Mouse (Mus musculus): ENCODE measurements at regions not wholly inside any gene's neighbourhood (a gene's known extent, or its start where the extent isn't known, plus 50 kb on each side); places are given as distances from the start of the nearest gene placed in this dataset.

- H3K9ac ChIP-seq, result no peak overlapping the region
- no peaks in the 10 kb centered on the region for H3K4me1 ChIP-seq
- no peaks in the 10 kb centered on the region for H3K9me3 ChIP-seq
- no peak overlapping the region for H3K4me3 ChIP-seq (replicated peaks)
- no peak overlapping the region for H3K4me2 ChIP-seq
- 70% methylated on average over 2 of the region's 2 CpGs for WGBS
- H3K36me3 ChIP-seq (replicated peaks), result no peaks in the 10 kb centered on the region
- H3K27ac ChIP-seq, result no peak overlapping the region
- H3K27me3 ChIP-seq, result no peaks in the 10 kb centered on the region
- ATAC-seq (ENCODE audit: low FRiP score), result 0 out of 2 replicates have a peak, but pooled peaks have one; percentile 41
Measured at GRCm38 (mm10) chr8:100206557-100207349, 790.5 kb upstream of the Cdh8 start.

- H3K9ac ChIP-seq, result no peak overlapping the region
- no peak for ATAC-seq (ENCODE audit: low FRiP score)
- H3K4me1 ChIP-seq, result no peaks in the 10 kb centered on the region
- H3K36me3 ChIP-seq (replicated peaks), result no peaks in the 10 kb centered on the region
- H3K9me3 ChIP-seq, result no peaks in the 10 kb centered on the region
- no peak overlapping the region for H3K27ac ChIP-seq
- H3K27me3 ChIP-seq, result no peaks in the 10 kb centered on the region
- WGBS, result 93% methylated on average over 2 of the region's 2 CpGs
- no peak overlapping the region for H3K4me2 ChIP-seq
- H3K4me3 ChIP-seq (replicated peaks), result no peak overlapping the region
Measured at GRCm38 (mm10) chr8:100193228-100193627, 777.0 kb upstream of the Cdh8 start.

GRCm38 (mm10) chr8:100190698-100191097 is 774.4 kb upstream of the Cdh8 start:
- H3K4me2 ChIP-seq, result no peak overlapping the region
- H3K4me3 ChIP-seq (replicated peaks), result no peak overlapping the region
- no peaks in the 10 kb centered on the region for H3K9me3 ChIP-seq
- no peak for ATAC-seq (ENCODE audit: low FRiP score)
- H3K27ac ChIP-seq, result no peak overlapping the region
- H3K36me3 ChIP-seq (replicated peaks), result no peaks in the 10 kb centered on the region
- H3K9ac ChIP-seq, result no peak overlapping the region
- H3K27me3 ChIP-seq, result no peaks in the 10 kb centered on the region
- no peaks in the 10 kb centered on the region for H3K4me1 ChIP-seq
- WGBS, result 91% methylated on average over 2 of the region's 2 CpGs

DNA sequence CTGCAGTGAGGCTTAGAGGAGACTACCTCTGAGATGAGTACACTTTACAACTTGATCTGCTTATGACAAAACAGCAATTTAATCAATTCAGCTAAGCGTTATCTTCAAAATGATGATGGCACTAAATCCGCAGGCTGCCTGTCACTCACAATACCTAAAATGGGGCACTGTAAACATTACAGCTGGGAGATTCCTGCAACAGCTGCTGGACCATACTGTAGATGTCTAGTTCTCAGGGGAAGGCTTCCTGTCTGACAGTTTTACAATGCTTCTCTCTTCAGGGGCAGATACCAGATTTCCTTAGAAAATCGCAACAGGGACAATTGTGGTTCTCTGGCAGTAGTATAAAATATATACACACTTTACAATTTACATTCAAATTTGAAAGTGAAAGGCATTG is 771.7 kb upstream of the Cdh8 start:
- Histone ChIP-seq H3K4me2 (no peak overlapping the region), H3K27ac (no peak overlapping the region), H3K9ac (no peak overlapping the region), H3K27me3 (no peaks in the 10 kb centered on the region), H3K9me3 (no peaks in the 10 kb centered on the region), H3K36me3 (replicated peaks) (no peaks in the 10 kb centered on the region), H3K4me3 (replicated peaks) (no peak overlapping the region), H3K4me1 (no peaks in the 10 kb centered on the region)
- WGBS, result 77% methylated on average over 3 of the region's 3 CpGs
- no peak; the same call in 1 of the 2 replicates for ATAC-seq (ENCODE audit: low FRiP score)

DNA sequence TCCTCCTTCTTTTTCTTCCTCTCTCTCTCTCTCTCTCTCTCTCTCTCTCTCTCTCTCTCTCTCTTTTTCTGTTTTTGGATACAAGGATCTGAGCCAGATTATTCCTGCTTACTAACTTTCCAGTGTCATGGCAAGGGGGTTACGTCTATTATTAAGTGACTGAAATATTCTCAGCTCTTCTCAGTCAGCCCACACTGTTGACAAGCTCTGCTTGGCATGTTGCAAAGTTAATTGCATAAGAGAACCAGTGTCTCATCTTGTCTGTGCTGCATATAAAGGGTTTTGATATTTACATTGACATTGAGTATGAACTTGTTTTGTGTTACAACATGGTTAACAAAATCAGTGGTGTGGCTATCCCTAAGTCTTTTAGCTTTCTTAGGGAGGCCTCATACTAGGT is 760.2 kb upstream of the Cdh8 start:
- Histone ChIP-seq H3K4me2 (no peak overlapping the region), H3K9ac (no peak overlapping the region), H3K36me3 (replicated peaks) (no peaks in the 10 kb centered on the region), H3K9me3 (no peaks in the 10 kb centered on the region), H3K4me1 (no peaks in the 10 kb centered on the region), H3K27ac (no peak overlapping the region), H3K4me3 (replicated peaks) (no peak overlapping the region), H3K27me3 (no peaks in the 10 kb centered on the region)
- 83% methylated on average over 1 of the region's 1 CpGs for WGBS
- no peak for ATAC-seq (ENCODE audit: low FRiP score)

DNA sequence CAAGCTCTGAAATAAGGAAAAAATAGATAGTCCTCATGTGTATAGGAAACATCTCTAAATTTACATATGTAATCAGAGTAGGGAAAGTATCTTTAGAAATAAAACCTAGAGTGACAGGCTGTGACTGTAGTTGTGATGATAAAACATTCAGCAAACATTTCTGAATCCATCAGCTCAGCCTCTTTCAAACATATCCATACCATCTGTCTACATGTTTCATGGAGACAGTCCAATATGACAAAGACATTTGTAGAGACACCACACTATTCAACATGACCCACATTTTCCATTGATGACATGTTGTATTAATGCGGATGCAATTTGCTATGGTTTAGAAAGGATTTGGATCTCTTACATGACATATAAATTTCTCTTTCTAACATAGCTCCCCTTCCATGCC is 729.1 kb upstream of the Cdh8 start:
- Histone ChIP-seq H3K9me3 (no peaks in the 10 kb centered on the region), H3K36me3 (replicated peaks) (no peaks in the 10 kb centered on the region), H3K27me3 (no peaks in the 10 kb centered on the region), H3K4me3 (replicated peaks) (no peak overlapping the region), H3K27ac (no peak overlapping the region), H3K9ac (no peak overlapping the region), H3K4me2 (no peak overlapping the region), H3K4me1 (no peaks in the 10 kb centered on the region)
- WGBS, result 93% methylated on average over 1 of the region's 1 CpGs
- no peak for ATAC-seq (ENCODE audit: low FRiP score)

GRCm38 (mm10) chr8:100144124-100144680 is 727.9 kb upstream of the Cdh8 start:
- Histone ChIP-seq H3K9ac (no peak overlapping the region), H3K36me3 (replicated peaks) (no peaks in the 10 kb centered on the region), H3K4me1 (no peaks in the 10 kb centered on the region), H3K27me3 (no peaks in the 10 kb centered on the region), H3K4me3 (replicated peaks) (no peak overlapping the region), H3K27ac (no peak overlapping the region), H3K9me3 (no peaks in the 10 kb centered on the region), H3K4me2 (no peak overlapping the region)
- WGBS, result 70% methylated on average over 5 of the region's 5 CpGs
- ATAC-seq (ENCODE audit: low FRiP score), result no peak

DNA sequence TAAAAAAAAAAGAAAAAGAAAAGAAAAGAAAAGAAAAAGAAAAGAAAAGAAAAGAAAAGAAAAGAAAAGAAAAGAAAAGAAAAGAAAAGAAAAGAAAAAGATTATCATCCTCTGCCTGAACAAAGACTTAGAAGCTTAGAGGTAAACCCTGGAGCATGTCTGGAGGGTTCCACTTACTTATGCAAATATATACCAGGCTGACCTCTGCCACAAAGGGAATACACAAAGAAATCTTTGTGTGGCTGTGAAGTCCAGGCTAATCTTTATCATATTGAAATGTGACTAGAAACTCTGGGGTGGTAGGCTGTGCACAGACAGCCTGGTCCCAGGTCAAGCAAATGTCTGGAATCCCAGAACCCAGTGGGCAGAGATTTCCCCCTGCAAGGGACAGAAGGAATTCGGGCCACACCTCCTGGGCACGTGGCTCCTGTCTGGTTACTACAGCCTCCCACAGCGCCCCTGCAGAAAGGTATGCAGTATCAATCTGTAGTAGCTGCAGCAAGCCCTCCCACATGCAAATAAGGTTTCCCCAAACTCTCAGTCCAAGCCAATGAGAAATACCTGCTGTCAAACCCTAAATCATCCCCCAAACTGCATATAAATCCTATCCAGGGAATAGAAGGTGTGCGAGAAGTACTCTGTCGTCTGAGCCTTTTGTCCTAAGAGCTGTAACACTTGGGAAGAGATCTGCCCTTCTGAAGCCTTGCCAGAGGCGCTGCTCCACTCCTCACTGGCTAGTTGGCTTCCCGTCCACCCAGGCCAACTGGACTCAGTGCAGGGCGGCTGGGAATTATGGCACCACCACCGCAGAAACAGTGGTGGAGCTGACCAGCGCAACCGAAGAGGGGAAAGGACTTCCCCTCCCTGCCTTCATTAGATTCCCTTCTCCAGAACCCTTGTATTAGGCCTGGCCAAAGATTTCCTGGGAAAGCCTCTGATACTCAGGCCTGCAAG is 688.4 kb upstream of the Cdh8 start:
- ATAC-seq (ENCODE audit: low FRiP score), result peak; percentile 61
- Histone ChIP-seq H3K9ac (no peak overlapping the region), H3K27me3 (no peaks in the 10 kb centered on the region), H3K9me3 (no peaks in the 10 kb centered on the region), H3K36me3 (replicated peaks) (no peaks in the 10 kb centered on the region), H3K4me3 (replicated peaks) (no peak overlapping the region), H3K4me1 (peaks cover 7% of the 10 kb centered on the region; the same call in 1 of the 2 replicates), H3K27ac (no peak overlapping the region), H3K4me2 (no peak overlapping the region)
- whole genome bisulfite sequencing, result 41% methylated on average over 11 of the region's 11 CpGs

DNA sequence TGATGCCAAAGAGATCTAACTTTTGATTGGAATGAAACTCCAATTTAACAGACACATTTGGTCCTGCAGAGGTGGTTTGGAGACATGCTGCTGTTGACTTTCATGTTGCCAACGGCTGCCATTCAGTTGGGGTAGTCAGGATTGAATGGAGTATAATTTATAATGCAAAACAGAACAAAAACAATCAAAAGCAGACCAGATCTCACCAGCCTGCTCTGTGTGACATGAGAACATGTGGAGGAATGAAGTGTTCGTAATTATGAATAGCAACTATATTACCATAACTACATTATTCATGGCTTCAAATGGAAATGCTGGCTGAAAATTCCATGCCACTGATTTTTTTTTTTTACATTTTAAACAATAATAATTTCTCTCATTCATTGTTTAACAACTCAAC is 685.7 kb upstream of the Cdh8 start:
- peaks cover 7% of the 10 kb centered on the region; the same call in 1 of the 2 replicates for H3K4me1 ChIP-seq
- no peak overlapping the region for H3K9ac ChIP-seq
- no peaks in the 10 kb centered on the region for H3K9me3 ChIP-seq
- H3K36me3 ChIP-seq (replicated peaks), result no peaks in the 10 kb centered on the region
- H3K27me3 ChIP-seq, result no peaks in the 10 kb centered on the region
- no peak overlapping the region for H3K27ac ChIP-seq
- ATAC-seq (ENCODE audit: low FRiP score), result 0 out of 2 replicates have a peak, but pooled peaks have one; percentile 36
- H3K4me3 ChIP-seq (replicated peaks), result no peak overlapping the region
- 57% methylated on average over 2 of the region's 2 CpGs for WGBS
- H3K4me2 ChIP-seq, result no peak overlapping the region

DNA sequence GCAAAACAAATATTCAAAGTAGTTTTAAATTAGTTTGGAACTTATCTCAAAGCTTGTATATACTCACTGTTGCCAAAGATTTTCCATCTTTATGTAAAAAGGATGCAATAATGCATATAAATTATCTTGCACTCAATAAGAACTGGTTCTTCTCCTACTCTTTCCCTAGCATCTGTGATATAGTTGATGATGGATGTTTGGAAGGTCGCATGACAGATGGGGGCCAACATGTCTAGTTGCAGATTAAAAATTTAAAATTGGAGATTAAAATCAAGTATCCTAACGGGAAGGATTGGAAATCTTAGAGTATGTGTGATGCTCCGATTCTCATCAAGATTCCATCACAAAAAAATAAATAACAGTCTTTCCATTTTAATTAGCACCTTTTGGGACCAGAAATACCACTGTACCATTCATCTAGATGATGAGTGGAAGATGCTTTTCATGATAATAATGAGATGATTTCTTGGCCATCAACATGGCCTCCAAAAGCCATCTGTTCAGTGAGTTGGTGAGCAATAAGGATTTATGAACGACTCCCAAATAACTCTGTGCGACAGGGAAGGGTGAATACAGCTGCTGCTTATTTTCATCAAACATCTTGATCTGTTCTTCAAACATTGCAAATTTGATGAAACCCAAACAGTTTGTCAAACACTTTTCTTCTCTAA is 655.9 kb upstream of the Cdh8 start:
- Histone ChIP-seq H3K9ac (no peak overlapping the region), H3K4me2 (no peak overlapping the region), H3K4me3 (replicated peaks) (no peak overlapping the region), H3K27ac (no peak overlapping the region), H3K4me1 (no peaks in the 10 kb centered on the region), H3K36me3 (replicated peaks) (no peaks in the 10 kb centered on the region), H3K27me3 (no peaks in the 10 kb centered on the region), H3K9me3 (no peaks in the 10 kb centered on the region)
- no peak for ATAC-seq (ENCODE audit: low FRiP score)
- WGBS, result 87% methylated on average over 5 of the region's 5 CpGs

- whole genome bisulfite sequencing, result 85% methylated on average over 1 of the region's 1 CpGs
- Histone ChIP-seq H3K4me1 (no peaks in the 10 kb centered on the region), H3K4me2 (no peak overlapping the region), H3K36me3 (replicated peaks) (no peaks in the 10 kb centered on the region), H3K4me3 (replicated peaks) (no peak overlapping the region), H3K9me3 (no peaks in the 10 kb centered on the region), H3K9ac (no peak overlapping the region), H3K27me3 (no peaks in the 10 kb centered on the region), H3K27ac (no peak overlapping the region)
- ATAC-seq (ENCODE audit: low FRiP score), result no peak
Measured at GRCm38 (mm10) chr8:100069761-100070160, 653.5 kb upstream of the Cdh8 start.

DNA sequence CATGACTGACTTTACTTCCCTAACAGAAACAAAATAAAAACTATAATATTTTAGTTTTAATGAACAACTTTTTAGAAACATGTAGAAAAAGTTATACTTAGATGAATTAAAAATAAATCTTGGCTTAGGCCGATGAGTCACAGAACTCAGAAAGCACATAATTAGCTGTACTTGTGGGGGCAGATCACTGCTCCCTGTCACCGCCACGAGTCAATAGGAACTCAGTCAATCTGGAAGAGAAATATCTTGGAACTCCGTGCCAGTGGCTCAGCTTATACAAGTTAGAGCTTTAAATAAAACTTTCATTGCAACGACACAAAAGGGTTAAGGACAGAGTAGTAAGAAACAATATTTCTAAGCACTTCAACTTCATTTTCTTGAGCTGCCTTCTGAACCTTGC is 622.7 kb upstream of the Cdh8 start:
- Histone ChIP-seq H3K36me3 (replicated peaks) (no peaks in the 10 kb centered on the region), H3K9ac (no peak overlapping the region), H3K27me3 (no peaks in the 10 kb centered on the region), H3K4me1 (no peaks in the 10 kb centered on the region), H3K4me3 (replicated peaks) (no peak overlapping the region), H3K4me2 (no peak overlapping the region), H3K27ac (no peak overlapping the region), H3K9me3 (no peaks in the 10 kb centered on the region)
- 87% methylated on average over 5 of the region's 5 CpGs for WGBS
- ATAC-seq (ENCODE audit: low FRiP score), result no peak
